Mouse (Mus musculus) right cerebral cortex, postnatal 14 days (tissue): ENCODE results near the gene Golga5.
A peak's percentile ranks its signal among the peaks of the same experiment; 100 is the strongest.

Source experiments
- DNase-seq: peaks from one replicate; pipeline ENCODE4 v3.0.0; 2022

Gene Golga5

DNA sequence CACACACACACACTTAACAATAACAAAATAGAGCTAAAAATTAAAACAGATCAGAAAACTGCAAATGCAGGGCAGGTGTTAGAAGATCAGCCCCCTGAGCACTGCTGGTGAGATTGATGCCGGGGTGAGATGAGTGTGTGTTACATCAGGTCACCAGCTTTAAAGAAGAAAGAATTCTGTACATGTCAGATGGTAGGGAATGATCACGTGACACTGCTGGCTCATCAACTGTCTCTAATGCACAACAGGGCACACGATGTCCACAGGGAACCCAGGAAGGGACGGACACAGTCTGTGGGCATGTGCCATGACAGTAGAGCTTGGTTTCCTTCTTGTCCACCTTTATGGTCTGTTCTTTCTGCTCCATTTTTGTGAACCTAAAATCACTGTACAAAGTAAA lies 47.2 kb downstream of the Golga5 start:
- DNase-seq, result no peak

DNA sequence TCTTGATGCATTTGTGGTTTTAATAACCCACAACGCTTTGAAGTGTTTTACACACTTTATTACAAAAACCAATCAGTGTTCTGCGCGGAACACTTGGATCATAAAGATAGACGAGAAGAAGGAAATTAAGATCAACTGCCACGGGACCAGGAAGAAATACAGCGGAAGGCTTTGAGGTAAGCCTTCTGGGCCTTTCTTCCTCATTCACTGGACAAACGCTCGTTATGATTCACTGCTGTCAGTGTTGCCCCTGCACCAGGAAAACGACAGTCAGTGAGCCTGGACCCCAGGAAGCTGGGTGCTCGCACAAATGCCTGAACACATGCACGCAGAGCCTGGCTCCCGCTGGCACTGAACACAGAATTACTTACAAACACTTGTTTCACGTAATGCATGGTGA lies 48.7 kb downstream of the Golga5 start:
- DNase-seq, result no peak

DNA sequence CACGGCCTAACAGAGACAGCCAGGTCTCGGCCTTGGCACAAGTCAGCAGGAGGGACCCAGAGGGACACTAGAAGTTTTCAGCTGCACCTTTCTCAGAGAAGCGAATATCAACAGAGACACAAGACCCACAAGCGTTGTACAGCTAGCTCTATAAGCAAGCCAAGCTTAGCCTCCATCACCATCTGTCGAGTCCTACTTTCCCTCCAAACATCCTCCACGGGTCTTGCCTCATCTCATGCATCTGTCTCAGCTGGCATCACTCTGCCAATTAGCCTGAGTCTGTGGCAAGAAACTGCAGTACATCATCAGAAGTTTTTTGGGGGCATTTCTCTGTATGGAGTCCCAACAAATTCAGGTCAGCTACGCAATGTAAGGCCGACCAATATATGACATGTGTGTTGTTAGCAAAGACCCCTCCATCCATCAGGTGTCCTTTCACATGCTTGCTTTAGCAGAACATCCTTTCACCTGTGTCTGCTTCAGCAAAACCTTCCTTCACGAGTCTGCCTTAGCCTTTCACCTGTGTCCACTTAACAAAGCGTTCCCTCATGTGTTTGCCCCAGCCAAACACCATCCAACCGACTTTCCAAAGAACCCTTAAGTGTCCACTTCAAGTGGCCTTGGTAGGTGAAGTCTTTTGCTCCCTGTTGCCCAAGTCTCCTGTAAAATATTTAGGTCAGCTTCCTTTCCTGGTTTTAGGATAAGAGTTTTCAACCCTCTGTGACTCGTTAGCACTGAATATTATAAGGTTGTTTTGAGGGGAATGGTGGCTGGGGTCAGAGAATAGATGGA lies 51.2 kb downstream of the Golga5 start:
- no peak for DNase-seq

DNA sequence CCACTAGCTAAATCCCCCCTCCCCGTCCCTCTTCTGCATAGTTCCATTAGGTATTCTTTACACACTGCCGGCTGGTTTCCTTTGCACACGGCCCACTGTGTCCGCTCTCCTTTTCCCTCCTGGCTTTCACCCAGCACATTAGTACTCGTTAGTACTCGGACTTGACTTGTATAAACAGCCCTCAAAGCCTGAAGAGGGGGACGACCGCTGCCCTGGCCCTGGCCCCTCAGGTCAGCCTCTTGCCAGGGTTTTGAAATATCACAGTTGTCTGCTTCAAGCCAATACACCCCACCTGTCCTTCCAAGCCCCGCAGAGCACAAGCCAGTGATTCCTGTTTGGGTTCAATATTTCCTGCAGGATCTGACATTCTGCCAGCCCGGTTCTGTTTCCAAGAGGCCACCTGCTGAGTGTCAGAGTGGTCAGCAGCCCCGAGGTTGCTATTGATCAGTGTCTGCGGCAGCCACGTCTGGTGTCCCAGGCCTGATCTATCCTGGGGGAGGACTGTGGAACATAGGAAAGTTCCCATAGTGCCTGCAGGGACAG lies 52.9 kb downstream of the Golga5 start:
- DNase-seq, result no peak

DNA sequence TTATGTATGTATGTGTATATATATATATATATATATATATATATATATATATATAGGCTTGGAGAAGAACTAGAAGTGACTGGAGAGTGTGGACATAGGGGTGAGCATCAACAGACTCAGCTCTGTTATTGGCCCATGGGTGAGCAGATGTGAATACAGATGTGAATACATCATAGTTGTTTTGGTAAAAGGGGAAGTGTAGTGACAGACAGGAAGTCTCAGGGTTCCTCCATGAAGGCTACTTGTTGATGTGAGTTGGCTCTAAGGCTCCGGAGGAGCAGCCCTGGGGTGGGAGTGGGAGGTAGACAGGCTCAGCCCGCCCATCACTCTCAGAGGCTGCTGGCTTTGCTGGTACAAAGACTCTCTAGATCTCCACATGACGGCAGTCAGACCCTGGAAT lies 55.3 kb downstream of the Golga5 start:
- DNase-seq, result no peak

DNA sequence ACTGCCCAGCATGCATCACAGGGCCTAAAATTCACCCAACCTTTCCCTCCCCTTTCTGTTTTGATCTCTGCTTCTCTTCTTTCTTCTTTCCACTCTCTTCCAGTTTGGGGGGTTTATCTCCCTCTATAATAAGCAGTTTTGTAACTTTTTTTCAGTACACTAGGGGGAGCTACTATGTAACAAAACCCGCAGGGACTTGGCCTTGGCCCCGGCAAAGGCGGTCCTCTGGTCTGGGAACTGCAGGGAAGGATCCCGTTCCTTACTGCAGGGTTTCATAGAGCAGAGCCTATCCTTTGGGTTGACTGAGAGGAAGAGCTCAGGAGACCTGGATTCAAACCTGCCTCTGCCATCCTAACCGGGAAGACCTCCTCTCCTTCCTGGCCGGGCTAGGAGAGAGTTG lies 55.8 kb downstream of the Golga5 start:
- DNase-seq, result peak; percentile 28

DNA sequence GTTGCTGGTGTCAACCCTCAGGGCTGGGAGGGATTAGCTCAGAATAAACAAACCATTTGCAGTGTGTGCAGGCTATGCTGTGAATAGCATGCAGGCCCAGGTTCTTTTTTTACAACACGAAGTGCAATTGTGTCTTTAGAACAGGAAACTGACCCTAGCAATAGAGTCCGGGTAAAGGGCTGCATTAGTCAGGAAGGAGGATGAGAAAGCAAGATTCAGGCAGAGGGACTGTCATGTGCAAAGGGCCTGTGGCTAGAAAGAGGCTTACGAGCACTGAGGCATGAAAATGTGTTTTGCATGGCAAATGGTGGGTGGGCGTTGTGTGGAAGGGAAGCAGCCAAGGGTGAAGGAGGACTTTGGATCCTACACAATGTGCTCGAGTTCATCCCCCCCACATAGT lies 59.1 kb downstream of the Golga5 start:
- DNase-seq, result no peak

DNA sequence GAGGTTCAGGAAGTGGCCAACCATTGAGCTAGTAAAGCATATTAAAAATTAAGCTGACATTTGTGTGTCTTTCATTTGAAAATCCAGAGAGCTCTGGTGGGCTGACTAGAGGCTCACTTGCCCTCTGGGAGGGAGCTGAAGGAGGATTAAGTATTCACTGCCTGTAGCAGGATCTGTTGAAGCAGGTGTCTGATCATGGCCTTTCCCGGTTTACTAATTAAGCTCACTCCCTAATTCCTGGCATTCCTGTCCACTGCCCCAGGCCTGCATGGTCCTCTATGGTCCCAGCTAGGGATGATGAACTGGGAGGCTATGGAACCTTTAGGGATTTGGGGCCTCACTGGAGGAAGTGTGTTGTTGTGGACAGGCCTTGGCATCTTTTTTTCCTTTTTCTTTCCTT lies 66.9 kb downstream of the Golga5 start:
- no peak for DNase-seq

DNA sequence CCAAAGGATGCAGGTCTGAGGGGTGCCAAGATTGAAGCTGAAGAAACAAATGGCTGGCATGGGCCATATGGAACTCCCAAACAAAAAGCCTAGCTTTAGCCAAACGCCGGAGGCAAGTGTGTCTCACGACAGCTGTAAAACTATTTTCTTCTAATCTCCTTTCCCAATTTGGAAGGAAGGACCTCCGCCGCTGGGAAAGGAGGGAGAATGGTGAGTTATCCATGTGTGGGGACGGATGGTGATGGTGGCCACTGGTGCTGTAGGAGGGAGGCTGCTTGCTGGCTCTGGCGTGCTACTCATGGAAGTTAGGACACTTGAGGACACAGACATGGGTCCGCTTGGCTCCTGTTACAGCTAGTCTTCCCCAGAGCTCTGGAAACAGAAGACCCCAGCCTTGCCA lies 71.3 kb downstream of the Golga5 start:
- DNase-seq, result no peak

DNA sequence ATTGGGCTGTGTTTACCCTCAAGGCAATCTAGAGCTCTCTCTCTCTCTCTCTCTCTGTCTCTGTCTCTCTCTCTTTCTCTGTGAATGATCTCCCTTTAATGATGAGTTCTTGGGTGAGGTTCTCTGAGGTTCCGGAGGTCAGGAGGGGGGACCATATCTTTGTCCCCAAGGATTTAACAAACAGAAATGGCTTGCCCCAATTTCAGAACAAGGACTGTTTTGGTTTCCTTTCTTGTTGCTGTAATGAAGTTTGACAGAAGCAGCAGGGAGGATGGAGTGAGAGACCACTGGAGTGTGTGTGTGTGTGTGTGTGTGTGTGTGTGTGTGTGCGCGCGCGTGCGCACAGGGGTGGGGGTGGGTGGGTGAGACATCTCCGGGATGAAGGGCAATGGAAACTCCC lies 72.2 kb downstream of the Golga5 start:
- no peak for DNase-seq

DNA sequence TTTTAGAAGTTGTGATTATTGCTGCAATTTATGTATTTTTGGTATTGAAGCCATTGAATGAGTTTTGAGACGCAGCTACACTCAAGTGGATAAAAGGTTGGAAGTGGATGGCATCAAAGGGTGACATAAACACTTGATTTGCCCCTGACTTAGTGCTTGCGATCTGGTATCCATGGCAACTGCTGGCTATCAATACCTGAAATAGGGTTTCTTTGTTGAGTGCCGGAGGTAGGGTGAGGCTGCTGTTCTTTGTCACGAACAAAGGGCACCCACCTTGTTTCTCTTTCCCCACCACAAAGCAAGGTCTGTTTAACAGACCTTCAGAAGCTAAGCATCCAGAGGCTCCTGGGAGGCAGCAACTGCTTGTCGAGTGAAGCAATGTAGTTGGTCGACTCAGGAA lies 76.2 kb downstream of the Golga5 start:
- no peak for DNase-seq
